Mouse (Mus musculus): ENCODE measurements around the gene Cfap61. TPM values are rescaled to one million over a fixed set of nuclear protein-coding genes. Genes with fewer than 3 reads are reported as not detected.

Cfap61 gene
- polyA plus RNA-seq, 1 experiment from 2014 or later: 1.6 TPM

- no peak overlapping the region for H3K27ac ChIP-seq (replicated peaks)
- 0 out of 2 replicates have a peak, but pooled peaks cover under 1% of the 10 kb centered on the region for H3K36me3 ChIP-seq
- 59% methylated on average over 1 of the region's 1 CpGs for WGBS
- no peak overlapping the region for H3K4me2 ChIP-seq
- peaks cover 25% of the 10 kb centered on the region for H3K4me1 ChIP-seq
- H3K4me3 ChIP-seq: no peak overlapping the region
- no peaks in the 10 kb centered on the region for H3K27me3 ChIP-seq (replicated peaks)
- ATAC-seq (ENCODE audit: extremely low read depth, insufficient number of reproducible peaks, low FRiP score, low TSS enrichment): no peak
- no peaks in the 10 kb centered on the region for H3K9me3 ChIP-seq
- H3K9ac ChIP-seq: no peak overlapping the region
These were observed 319.8 kb downstream of the Cfap61 start for GRCm38 (mm10) chr2:146254387-146254786.

- no peak overlapping the region for H3K4me3 ChIP-seq
- H3K4me1 ChIP-seq: peaks cover 32% of the 10 kb centered on the region
- H3K27ac ChIP-seq (replicated peaks): no peak overlapping the region
- no peaks in the 10 kb centered on the region; the same call in 1 of the 2 replicates for H3K27me3 ChIP-seq (replicated peaks)
- no peak for ATAC-seq (ENCODE audit: extremely low read depth, insufficient number of reproducible peaks, low FRiP score, low TSS enrichment)
- no peaks in the 10 kb centered on the region for H3K9me3 ChIP-seq
- H3K4me2 ChIP-seq: no peak overlapping the region
- no peaks in the 10 kb centered on the region for H3K36me3 ChIP-seq
- H3K9ac ChIP-seq: no peak overlapping the region
These were observed 321.1 kb downstream of the Cfap61 start for GRCm38 (mm10) chr2:146255636-146256035.

GRCm38 (mm10) chr2:146256321-146256875 is 321.8 kb downstream of the Cfap61 start:
- peaks cover 32% of the 10 kb centered on the region for H3K4me1 ChIP-seq
- WGBS: 56% methylated on average over 3 of the region's 3 CpGs
- H3K9ac ChIP-seq: no peak overlapping the region
- H3K4me2 ChIP-seq: no peak overlapping the region
- H3K4me3 ChIP-seq: no peak overlapping the region
- no peaks in the 10 kb centered on the region for H3K36me3 ChIP-seq
- ATAC-seq (ENCODE audit: extremely low read depth, insufficient number of reproducible peaks, low FRiP score, low TSS enrichment): no peak
- no peak overlapping the region for H3K27ac ChIP-seq (replicated peaks)
- H3K9me3 ChIP-seq: no peaks in the 10 kb centered on the region
- H3K27me3 ChIP-seq (replicated peaks): no peaks in the 10 kb centered on the region; the same call in 1 of the 2 replicates

- Histone ChIP-seq H3K27ac (replicated peaks) (no peak overlapping the region), H3K27me3 (replicated peaks) (no peaks in the 10 kb centered on the region; the same call in 1 of the 2 replicates), H3K36me3 (no peaks in the 10 kb centered on the region), H3K4me2 (no peak overlapping the region), H3K9me3 (no peaks in the 10 kb centered on the region), H3K9ac (no peak overlapping the region), H3K4me3 (no peak overlapping the region), H3K4me1 (peaks cover 33% of the 10 kb centered on the region)
- no peak for ATAC-seq (ENCODE audit: extremely low read depth, insufficient number of reproducible peaks, low FRiP score, low TSS enrichment)
- WGBS: 29% methylated on average over 3 of the region's 3 CpGs
These were observed 322.5 kb downstream of the Cfap61 start for GRCm38 (mm10) chr2:146257037-146257436.

- Histone ChIP-seq H3K9ac (no peak overlapping the region), H3K27ac (replicated peaks) (no peak overlapping the region), H3K4me1 (peaks cover 36% of the 10 kb centered on the region), H3K4me3 (no peak overlapping the region), H3K4me2 (no peak overlapping the region), H3K36me3 (no peaks in the 10 kb centered on the region), H3K27me3 (replicated peaks) (no peaks in the 10 kb centered on the region; the same call in 1 of the 2 replicates), H3K9me3 (no peaks in the 10 kb centered on the region)
- WGBS: 84% methylated on average over 3 of the region's 3 CpGs
- no peak for ATAC-seq (ENCODE audit: extremely low read depth, insufficient number of reproducible peaks, low FRiP score, low TSS enrichment)
These were observed 323.0 kb downstream of the Cfap61 start for GRCm38 (mm10) chr2:146257609-146258008.

- ATAC-seq (ENCODE audit: extremely low read depth, insufficient number of reproducible peaks, low FRiP score, low TSS enrichment): no peak
- no peaks in the 10 kb centered on the region; the same call in 1 of the 2 replicates for H3K27me3 ChIP-seq (replicated peaks)
- no peak overlapping the region for H3K9ac ChIP-seq
- no peaks in the 10 kb centered on the region for H3K9me3 ChIP-seq
- no peak overlapping the region for H3K27ac ChIP-seq (replicated peaks)
- no peaks in the 10 kb centered on the region for H3K36me3 ChIP-seq
- H3K4me2 ChIP-seq: peak overlapping the region; percentile 42
- WGBS: 25% methylated on average over 10 of the region's 10 CpGs
- H3K4me3 ChIP-seq: no peak overlapping the region
- H3K4me1 ChIP-seq: peaks cover 36% of the 10 kb centered on the region
These were observed 324.3 kb downstream of the Cfap61 start for GRCm38 (mm10) chr2:146258736-146259469.

GRCm38 (mm10) chr2:146259787-146260560 is 325.4 kb downstream of the Cfap61 start:
- peaks cover 38% of the 10 kb centered on the region for H3K4me1 ChIP-seq
- H3K4me3 ChIP-seq: no peak overlapping the region
- no peak overlapping the region for H3K9ac ChIP-seq
- H3K27ac ChIP-seq (replicated peaks): no peak overlapping the region
- no peak overlapping the region for H3K4me2 ChIP-seq
- no peaks in the 10 kb centered on the region; the same call in 1 of the 2 replicates for H3K27me3 ChIP-seq (replicated peaks)
- no peak for ATAC-seq (ENCODE audit: extremely low read depth, insufficient number of reproducible peaks, low FRiP score, low TSS enrichment)
- H3K9me3 ChIP-seq: no peaks in the 10 kb centered on the region
- no peaks in the 10 kb centered on the region for H3K36me3 ChIP-seq
- WGBS: 50% methylated on average over 18 of the region's 18 CpGs

- Histone ChIP-seq H3K36me3 (no peaks in the 10 kb centered on the region), H3K4me1 (peaks cover 43% of the 10 kb centered on the region), H3K27ac (replicated peaks) (no peak overlapping the region), H3K27me3 (replicated peaks) (no peaks in the 10 kb centered on the region; the same call in 1 of the 2 replicates), H3K4me2 (no peak overlapping the region), H3K9me3 (no peaks in the 10 kb centered on the region), H3K4me3 (no peak overlapping the region), H3K9ac (no peak overlapping the region)
- WGBS: 85% methylated on average over 4 of the region's 4 CpGs
- ATAC-seq (ENCODE audit: extremely low read depth, insufficient number of reproducible peaks, low FRiP score, low TSS enrichment): no peak
These were observed 326.6 kb downstream of the Cfap61 start for GRCm38 (mm10) chr2:146261146-146261545.

- H3K36me3 ChIP-seq: no peaks in the 10 kb centered on the region
- no peak; the same call in 1 of the 2 replicates for ATAC-seq (ENCODE audit: extremely low read depth, insufficient number of reproducible peaks, low FRiP score, low TSS enrichment)
- H3K4me3 ChIP-seq: no peak overlapping the region
- H3K9ac ChIP-seq: no peak overlapping the region
- no peaks in the 10 kb centered on the region for H3K9me3 ChIP-seq
- H3K27ac ChIP-seq (replicated peaks): no peak overlapping the region
- no peaks in the 10 kb centered on the region; the same call in 1 of the 2 replicates for H3K27me3 ChIP-seq (replicated peaks)
- peaks cover 35% of the 10 kb centered on the region for H3K4me1 ChIP-seq
- no peak overlapping the region for H3K4me2 ChIP-seq
- 41% methylated on average over 10 of the region's 10 CpGs for WGBS
These were observed 327.6 kb downstream of the Cfap61 start for GRCm38 (mm10) chr2:146262215-146262614.

GRCm38 (mm10) chr2:146262966-146263365 is 328.4 kb downstream of the Cfap61 start:
- Histone ChIP-seq H3K27ac (replicated peaks) (no peak overlapping the region), H3K27me3 (replicated peaks) (no peaks in the 10 kb centered on the region; the same call in 1 of the 2 replicates), H3K4me1 (peaks cover 27% of the 10 kb centered on the region), H3K9me3 (no peaks in the 10 kb centered on the region), H3K4me2 (no peak overlapping the region), H3K36me3 (no peaks in the 10 kb centered on the region), H3K9ac (no peak overlapping the region), H3K4me3 (no peak overlapping the region)
- no peak for ATAC-seq (ENCODE audit: extremely low read depth, insufficient number of reproducible peaks, low FRiP score, low TSS enrichment)
